Mouse (Mus musculus): ENCODE measurements around the gene Setd3. TPM values are rescaled to one million over a fixed set of nuclear protein-coding genes. Genes with fewer than 3 reads are reported as not detected.

Gene Setd3
- polyA plus RNA-seq, 1 experiment from 2014 or later, result 93.0 TPM

DNA sequence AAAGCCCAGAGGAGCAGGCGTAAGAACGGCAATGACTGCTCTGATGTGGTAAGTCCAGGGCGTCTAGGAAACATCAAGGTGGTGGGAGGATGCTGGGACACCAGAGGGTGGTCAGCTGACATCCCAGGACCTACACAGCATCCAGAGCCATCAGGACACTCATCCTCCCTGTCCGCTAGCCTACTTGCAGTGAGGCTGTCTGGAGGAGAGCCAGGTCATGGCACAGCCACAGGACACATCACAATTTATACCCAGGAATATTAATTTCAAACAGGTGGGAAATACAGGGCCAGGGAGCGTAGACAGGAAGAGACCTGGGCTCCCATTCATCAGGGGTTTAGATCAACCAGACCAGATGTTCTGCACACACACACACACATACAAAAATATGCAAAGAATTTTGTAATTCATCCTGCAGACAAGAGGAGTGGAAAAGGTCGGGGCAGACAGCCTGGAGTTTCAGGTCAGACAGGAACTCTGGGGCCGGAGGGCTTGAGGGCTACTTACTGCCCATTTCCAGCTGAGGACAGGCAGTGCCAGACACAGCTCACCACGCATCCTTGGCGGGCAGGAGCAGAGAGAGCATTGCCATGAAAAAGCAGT is 114.6 kb downstream of the Setd3 start:
- Histone ChIP-seq H3K4me3 (replicated peaks; ENCODE audit: low read length) (no peak overlapping the region), H3K27me3 (ENCODE audit: control insufficient read depth, insufficient read depth, low read length) (no peaks in the 10 kb centered on the region), H3K4me1 (ENCODE audit: control insufficient read depth, insufficient read depth, low read length) (0 out of 2 replicates have a peak, but pooled peaks cover 2% of the 10 kb centered on the region), H3K27ac (ENCODE audit: low read length) (no peak overlapping the region), H3K36me3 (ENCODE audit: control insufficient read depth, insufficient read depth, low read length) (no peaks in the 10 kb centered on the region), H3K9me3 (replicated peaks; ENCODE audit: control insufficient read depth, low read length) (no peaks in the 10 kb centered on the region), H3K4me2 (ENCODE audit: low read depth, low read length) (no peak overlapping the region), H3K9ac (ENCODE audit: low read length) (no peak overlapping the region)
- no peak for ATAC-seq (ENCODE audit: insufficient read depth, low FRiP score)
- 39% methylated on average over 9 of the region's 9 CpGs for WGBS

DNA sequence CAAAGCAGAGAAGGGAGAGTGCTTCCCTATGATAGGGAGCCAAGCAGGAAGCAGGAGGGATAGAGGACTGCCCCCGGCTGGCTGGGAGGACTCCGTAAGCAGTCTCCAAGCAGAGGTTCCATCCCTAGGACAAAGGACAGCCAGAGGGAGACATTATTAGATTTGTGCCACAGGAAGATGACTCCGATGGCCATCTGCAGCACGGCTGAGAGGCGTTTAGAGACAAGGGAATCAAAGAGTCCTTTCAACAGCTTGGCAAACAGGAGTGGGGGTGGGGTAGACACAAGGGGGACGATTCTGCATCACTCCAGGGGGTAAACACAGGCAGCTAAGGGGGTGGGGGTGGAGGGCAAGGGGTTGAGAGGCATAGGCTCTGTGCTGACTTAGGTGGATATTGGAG is 115.1 kb downstream of the Setd3 start:
- Histone ChIP-seq H3K9ac (ENCODE audit: low read length) (no peak overlapping the region), H3K4me1 (ENCODE audit: control insufficient read depth, insufficient read depth, low read length) (0 out of 2 replicates have a peak, but pooled peaks cover 2% of the 10 kb centered on the region), H3K27ac (ENCODE audit: low read length) (no peak overlapping the region), H3K27me3 (ENCODE audit: control insufficient read depth, insufficient read depth, low read length) (no peaks in the 10 kb centered on the region), H3K9me3 (replicated peaks; ENCODE audit: control insufficient read depth, low read length) (no peaks in the 10 kb centered on the region), H3K4me3 (replicated peaks; ENCODE audit: low read length) (no peak overlapping the region), H3K4me2 (ENCODE audit: low read depth, low read length) (no peak overlapping the region), H3K36me3 (ENCODE audit: control insufficient read depth, insufficient read depth, low read length) (no peaks in the 10 kb centered on the region)
- no peak for ATAC-seq (ENCODE audit: insufficient read depth, low FRiP score)
- WGBS, result 39% methylated on average over 6 of the region's 6 CpGs

DNA sequence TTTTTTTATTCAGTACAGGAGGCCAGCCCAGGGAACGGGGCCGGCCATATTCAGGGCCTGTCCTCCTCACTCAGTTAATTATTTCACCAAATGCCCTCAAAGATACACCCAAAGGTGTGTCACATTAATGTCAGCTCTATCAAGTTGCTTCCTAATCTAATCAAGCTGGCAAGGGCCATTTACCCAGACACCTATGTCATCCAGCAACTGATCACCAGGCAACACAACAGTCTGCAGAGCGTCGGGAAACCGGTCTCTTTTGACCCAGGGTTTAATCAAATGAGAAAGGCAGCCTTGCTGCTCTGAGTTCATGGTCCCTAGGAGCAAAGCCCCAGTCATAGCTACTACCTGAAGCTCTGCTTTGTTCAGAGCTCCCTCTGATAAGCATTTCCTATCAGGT is 117.0 kb downstream of the Setd3 start:
- Histone ChIP-seq H3K4me1 (ENCODE audit: control insufficient read depth, insufficient read depth, low read length) (no peaks in the 10 kb centered on the region), H3K9me3 (replicated peaks; ENCODE audit: control insufficient read depth, low read length) (no peaks in the 10 kb centered on the region), H3K27me3 (ENCODE audit: control insufficient read depth, insufficient read depth, low read length) (no peaks in the 10 kb centered on the region), H3K27ac (ENCODE audit: low read length) (no peak overlapping the region), H3K4me2 (ENCODE audit: low read depth, low read length) (no peak overlapping the region), H3K36me3 (ENCODE audit: control insufficient read depth, insufficient read depth, low read length) (no peaks in the 10 kb centered on the region), H3K4me3 (replicated peaks; ENCODE audit: low read length) (no peak overlapping the region), H3K9ac (ENCODE audit: low read length) (no peak overlapping the region)
- no peak; the same call in 1 of the 2 replicates for ATAC-seq (ENCODE audit: insufficient read depth, low FRiP score)
- WGBS, result 60% methylated on average over 5 of the region's 5 CpGs

DNA sequence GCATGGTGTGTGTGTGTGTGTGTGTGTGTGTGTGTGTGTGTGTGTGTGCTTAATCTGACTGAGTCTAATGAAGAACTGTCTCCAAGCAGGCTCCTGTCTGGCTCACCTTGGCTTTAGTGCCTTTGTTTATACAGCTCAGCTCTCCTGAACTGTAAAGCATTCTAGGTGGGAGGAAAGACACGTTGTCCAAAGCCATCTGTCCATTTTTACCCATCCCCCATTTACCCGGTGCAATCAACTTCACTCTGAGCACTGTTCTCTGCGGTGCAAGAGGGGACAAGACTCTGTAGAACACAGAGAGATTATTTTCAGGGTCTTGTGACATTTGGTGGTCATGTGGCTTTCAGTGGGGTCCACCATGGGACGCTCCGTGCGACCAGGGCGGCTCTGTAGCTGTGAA is 117.5 kb downstream of the Setd3 start:
- H3K4me1 ChIP-seq (ENCODE audit: control insufficient read depth, insufficient read depth, low read length), result no peaks in the 10 kb centered on the region
- WGBS, result 68% methylated on average over 7 of the region's 7 CpGs
- no peak overlapping the region for H3K4me2 ChIP-seq (ENCODE audit: low read depth, low read length)
- H3K27me3 ChIP-seq (ENCODE audit: control insufficient read depth, insufficient read depth, low read length), result no peaks in the 10 kb centered on the region
- no peaks in the 10 kb centered on the region for H3K36me3 ChIP-seq (ENCODE audit: control insufficient read depth, insufficient read depth, low read length)
- no peak overlapping the region for H3K9ac ChIP-seq (ENCODE audit: low read length)
- no peak overlapping the region for H3K27ac ChIP-seq (ENCODE audit: low read length)
- no peak for ATAC-seq (ENCODE audit: insufficient read depth, low FRiP score)
- H3K4me3 ChIP-seq (replicated peaks; ENCODE audit: low read length), result no peak overlapping the region
- H3K9me3 ChIP-seq (replicated peaks; ENCODE audit: control insufficient read depth, low read length), result no peaks in the 10 kb centered on the region

Other genes starting within 250 kb of the Setd3 start
- gene Bcl11b, start 175.7 kb downstream of the Setd3 start, polyA plus RNA-seq (2015; fragmentation: Nextera tagmentation; extraction: Ambion mirVana), result 2.3 and 2.6 TPM in 2 replicates
- 1.8 and 2.5 TPM in 2 replicates for gene Ccnk, start 265 bp upstream of the Setd3 start, polyA plus RNA-seq (2015; fragmentation: Nextera tagmentation; extraction: Ambion mirVana)
- 6.5 and 6.9 TPM in 2 replicates for gene Ccdc85c, start 96.1 kb upstream of the Setd3 start, polyA plus RNA-seq (2015; fragmentation: Nextera tagmentation; extraction: Ambion mirVana)
- gene Hhipl1, start 127.0 kb upstream of the Setd3 start, polyA plus RNA-seq (2015; fragmentation: Nextera tagmentation; extraction: Ambion mirVana), result 0.44 and 0.65 TPM in 2 replicates
- gene Cyp46a1, start 155.1 kb upstream of the Setd3 start, polyA plus RNA-seq (2015; fragmentation: Nextera tagmentation; extraction: Ambion mirVana), result 6.8 and 8.5 TPM in 2 replicates
- gene Eml1, start 191.6 kb upstream of the Setd3 start, polyA plus RNA-seq (2015; fragmentation: Nextera tagmentation; extraction: Ambion mirVana), result 82.3 and 111 TPM in 2 replicates